Comparison of ENCODE assay signal across 29 mouse cellular contexts in genomic region chr12:73727046-73727445, GRCm38 (mm10).
"Had no signal": no experiment of that assay in that cellular context is flagged by ENCODE, and none has a peak within 500 bp of the region (broad histone marks: within the 10 kb centered on the region; RNA-seq: fewer than 3 reads in every experiment).

No protein-coding gene starts in this region.

- H3K27me3 ChIP-seq: limb, embryonic 13.5 days; limb, embryonic 15.5 days; liver, embryonic 13.5 days; liver, embryonic 15.5 days; lung, embryonic 15.5 days; megakaryocyte, embryonic 14.5 days had no signal

- H3K4me1 ChIP-seq: limb, embryonic 13.5 days; liver, embryonic 13.5 days; liver, embryonic 15.5 days; megakaryocyte, embryonic 14.5 days had no signal

- DNase-seq: left cerebral cortex, postnatal 4 days; liver; liver, embryonic 13.5 days; lung, adult 18-20 months; lung, adult 2 months; lung, embryonic 14.5 days; lung, postnatal 10 days; lung, postnatal 14 days; lung, postnatal 36 days; lung, postnatal 4 days; midbrain, embryonic 14.5 days had no signal

- ATAC-seq: lung, postnatal 0 days; midbrain, embryonic 13.5 days; midbrain, embryonic 15.5 days; midbrain, embryonic 16.5 days had no signal

- H3K4me3 ChIP-seq: left cerebral cortex, adult 2 months; limb, embryonic 10.5 days; limb, embryonic 12.5 days; limb, embryonic 13.5 days; limb, embryonic 15.5 days; liver, embryonic 13.5 days; liver, embryonic 15.5 days; lung, embryonic 15.5 days; megakaryocyte, embryonic 14.5 days; midbrain, embryonic 12.5 days; midbrain, embryonic 13.5 days; midbrain, embryonic 15.5 days; myocyte; neural tube, embryonic 12.5 days had no signal

- H3K9ac ChIP-seq: limb, embryonic 12.5 days; limb, embryonic 13.5 days; limb, embryonic 15.5 days; liver, embryonic 13.5 days; liver, embryonic 14.5 days; liver, embryonic 15.5 days; lung, embryonic 14.5 days; lung, embryonic 15.5 days; midbrain, embryonic 12.5 days; midbrain, embryonic 13.5 days; midbrain, embryonic 15.5 days; neural tube, embryonic 12.5 days had no signal

- H3K36me3 ChIP-seq: limb, embryonic 10.5 days; limb, embryonic 12.5 days; limb, embryonic 13.5 days; limb, embryonic 15.5 days; liver, embryonic 13.5 days; liver, embryonic 15.5 days; lung, embryonic 15.5 days; midbrain, embryonic 12.5 days; midbrain, embryonic 13.5 days; midbrain, embryonic 15.5 days; neural tube, embryonic 12.5 days had no signal

- H3K27ac ChIP-seq: left cerebral cortex, adult 2 months; limb, embryonic 10.5 days; limb, embryonic 12.5 days; limb, embryonic 13.5 days; limb, embryonic 15.5 days; liver, embryonic 13.5 days; liver, embryonic 14.5 days; liver, embryonic 15.5 days; lung, embryonic 15.5 days; macrophage; midbrain, embryonic 12.5 days; midbrain, embryonic 13.5 days; midbrain, embryonic 15.5 days; neural tube, embryonic 12.5 days had no signal

- H3K9me3 ChIP-seq: limb, embryonic 10.5 days; limb, embryonic 15.5 days; liver, embryonic 13.5 days; liver, embryonic 15.5 days; lung, embryonic 15.5 days had no signal

- H3K4me2 ChIP-seq: limb, embryonic 12.5 days; limb, embryonic 13.5 days; limb, embryonic 15.5 days; liver, embryonic 13.5 days; liver, embryonic 15.5 days; lung, embryonic 14.5 days; lung, embryonic 15.5 days; midbrain, embryonic 11.5 days; midbrain, embryonic 12.5 days; midbrain, embryonic 13.5 days; midbrain, embryonic 15.5 days; neural tube, embryonic 12.5 days had no signal
